Mouse (Mus musculus): ENCODE data around the gene Agpat1. TPM values are rescaled to one million over a fixed set of nuclear protein-coding genes. Genes with fewer than 3 reads are reported as not detected.

Agpat1 gene
- polyA plus RNA-seq (2012; rRNA removed), result 29.1 and 33.0 TPM in 2 replicates

GRCm38 (mm10) chr17:34604061-34604508 is at the start of gene Agpat1:
Gene Agpat1 (plus strand): TSS chr17:34604262.

GRCm38 (mm10) chr17:34564003-34564421 is 40.0 kb upstream of the Agpat1 start, which contains the start of gene Notch4:
Gene Notch4 (plus strand): TSS chr17:34564268.

GRCm38 (mm10) chr17:34589681-34590101 is 14.4 kb upstream of the Agpat1 start, which contains the start of gene Gpsm3:
Gene Gpsm3 (plus strand): TSS chr17:34589806.

GRCm38 (mm10) chr17:34591029-34591993 is 12.8 kb upstream of the Agpat1 start, which contains the start of gene Pbx2:
Gene Pbx2 (plus strand): TSS chr17:34591266.

GRCm38 (mm10) chr17:34597566-34598095 is 6.4 kb upstream of the Agpat1 start, which contains the start of gene Ager:
Gene Ager (plus strand): TSS chr17:34597862.

GRCm38 (mm10) chr17:34603375-34604060 is 544 bp upstream of the Agpat1 start, which contains the start of gene Rnf5:
Gene Rnf5 (minus strand): TSS chr17:34603690.

GRCm38 (mm10) chr17:34615871-34616270 is 11.8 kb downstream of the Agpat1 start, which contains the start of gene Egfl8:
Gene Egfl8 (minus strand): TSS chr17:34615971.

GRCm38 (mm10) chr17:34627943-34628643 is 24.0 kb downstream of the Agpat1 start, which contains the start of gene Ppt2:
Gene Ppt2 (minus strand): TSS chr17:34628510.

GRCm38 (mm10) chr17:34629221-34629751 is 25.2 kb downstream of the Agpat1 start, which contains the start of gene Prrt1:
Gene Prrt1 (plus strand): TSS chr17:34629533.

GRCm38 (mm10) chr17:34644608-34645007 is 40.5 kb downstream of the Agpat1 start, which contains the start of gene Fkbpl:
Gene Fkbpl (plus strand): TSS chr17:34644764.

GRCm38 (mm10) chr17:34646906-34647787 is 43.1 kb downstream of the Agpat1 start, which contains the start of gene Atf6b:
Gene Atf6b (plus strand): TSS chr17:34647146.

Other genes with a start within 250 kb of the Agpat1 start
- gene Btnl2, start 249.4 kb upstream of the Agpat1 start, polyA plus RNA-seq (2012; rRNA removed), result 0.03 TPM in 2 replicates
- not detected in 2 replicates for gene Btnl1, start 227.1 kb upstream of the Agpat1 start, polyA plus RNA-seq (2012; rRNA removed)
- 0.15 and 0.23 TPM in 2 replicates for gene BC051142, start 205.4 kb upstream of the Agpat1 start, polyA plus RNA-seq (2012; rRNA removed)
- gene Btnl4, start 126.9 kb upstream of the Agpat1 start, polyA plus RNA-seq (2012; rRNA removed), result not detected in 2 replicates
- gene Btnl6, start 86.9 kb upstream of the Agpat1 start, polyA plus RNA-seq (2012; rRNA removed), result not detected in 2 replicates
- gene Notch4, start 40.0 kb upstream of the Agpat1 start, polyA plus RNA-seq (2012; rRNA removed), result 0.58 and 0.70 TPM in 2 replicates
- 3.5 and 4.0 TPM in 2 replicates for gene Gpsm3, start 14.5 kb upstream of the Agpat1 start, polyA plus RNA-seq (2012; rRNA removed)
- 21.8 and 22.1 TPM in 2 replicates for gene Pbx2, start 13.0 kb upstream of the Agpat1 start, polyA plus RNA-seq (2012; rRNA removed)
- 1.3 and 1.4 TPM in 2 replicates for gene Ager, start 6.4 kb upstream of the Agpat1 start, polyA plus RNA-seq (2012; rRNA removed)
- 49.5 and 53.6 TPM in 2 replicates for gene Rnf5, start 572 bp upstream of the Agpat1 start, polyA plus RNA-seq (2012; rRNA removed)
- 0.37 and 0.54 TPM in 2 replicates for gene Egfl8, start 11.7 kb downstream of the Agpat1 start, polyA plus RNA-seq (2012; rRNA removed)
- 8.7 and 11.0 TPM in 2 replicates for gene Ppt2, start 24.2 kb downstream of the Agpat1 start, polyA plus RNA-seq (2012; rRNA removed)
- 0.02 and 0.03 TPM in 2 replicates for gene Prrt1, start 25.3 kb downstream of the Agpat1 start, polyA plus RNA-seq (2012; rRNA removed)
- 1.6 and 1.7 TPM in 2 replicates for gene Fkbpl, start 40.5 kb downstream of the Agpat1 start, polyA plus RNA-seq (2012; rRNA removed)
- 13.3 and 14.6 TPM in 2 replicates for gene Atf6b, start 42.9 kb downstream of the Agpat1 start, polyA plus RNA-seq (2012; rRNA removed)
- gene Tnxb, start 66.3 kb downstream of the Agpat1 start, polyA plus RNA-seq (2012; rRNA removed), result 0.14 and 0.15 TPM in 2 replicates
- gene C4b, start 139.6 kb downstream of the Agpat1 start, polyA plus RNA-seq (2012; rRNA removed), result 2.5 and 3.3 TPM in 2 replicates
- 0.03 TPM in 1 of 2 replicates, not detected in the other for gene Cyp21a1, start 200.3 kb downstream of the Agpat1 start, polyA plus RNA-seq (2012; rRNA removed)
- gene Stk19, start 232.7 kb downstream of the Agpat1 start, polyA plus RNA-seq (2012; rRNA removed), result 15.6 and 17.8 TPM in 2 replicates
- gene Dxo, start 232.8 kb downstream of the Agpat1 start, polyA plus RNA-seq (2012; rRNA removed), result 22.0 and 28.0 TPM in 2 replicates
- 19.0 and 22.2 TPM in 2 replicates for gene Skiv2l, start 245.9 kb downstream of the Agpat1 start, polyA plus RNA-seq (2012; rRNA removed)
- gene Nelfe, start 246.1 kb downstream of the Agpat1 start, polyA plus RNA-seq (2012; rRNA removed), result 43.8 and 44.0 TPM in 2 replicates

Data from liver, embryonic 14 days (tissue).